Mouse (Mus musculus): ENCODE data around the gene Wdsub1.
"Not testable (repeated sequence)": the region's sequence is repeated elsewhere in the genome, so short reads cannot be mapped to it uniquely, and the experiment has no call there.

Wdsub1 gene

GRCm38 (mm10) chr2:59881831-59882741, at the start of gene Wdsub1:
Gene Wdsub1 (minus strand): TSS chr2:59882591.
- DNase-seq: peak; percentile 85

GRCm38 (mm10) chr2:59913610-59914009, 31.2 kb upstream of the Wdsub1 start:
- no peak for DNase-seq

- DNase-seq: no peak
Measured at GRCm38 (mm10) chr2:59908048-59908447, 25.7 kb upstream of the Wdsub1 start.

- no peak for DNase-seq
Measured at GRCm38 (mm10) chr2:59904007-59904406, 21.6 kb upstream of the Wdsub1 start.

GRCm38 (mm10) chr2:59898666-59899065, 16.3 kb upstream of the Wdsub1 start:
- DNase-seq: no peak

- DNase-seq: no peak
Measured at GRCm38 (mm10) chr2:59898105-59898504, 15.7 kb upstream of the Wdsub1 start.

- no peak for DNase-seq
Measured at GRCm38 (mm10) chr2:59896837-59897236, 14.4 kb upstream of the Wdsub1 start.

- DNase-seq: no peak
Measured at GRCm38 (mm10) chr2:59896400-59896799, 14.0 kb upstream of the Wdsub1 start.

GRCm38 (mm10) chr2:59889699-59890098, 7.3 kb upstream of the Wdsub1 start:
- no peak for DNase-seq

GRCm38 (mm10) chr2:59882742-59883281, 421 bp upstream of the Wdsub1 start:
- no peak for DNase-seq

GRCm38 (mm10) chr2:59881404-59881803, 987 bp downstream of the Wdsub1 start:
- DNase-seq: no peak

GRCm38 (mm10) chr2:59878221-59878620, 4.2 kb downstream of the Wdsub1 start:
- no peak for DNase-seq

GRCm38 (mm10) chr2:59877335-59877734, 5.1 kb downstream of the Wdsub1 start:
- no peak for DNase-seq

GRCm38 (mm10) chr2:59876482-59876881, 5.9 kb downstream of the Wdsub1 start:
- no peak for DNase-seq

- DNase-seq: no peak
Measured at GRCm38 (mm10) chr2:59870526-59870925, 11.9 kb downstream of the Wdsub1 start.

GRCm38 (mm10) chr2:59862618-59863017, 19.8 kb downstream of the Wdsub1 start:
- DNase-seq: no peak

GRCm38 (mm10) chr2:59854363-59854762, 28.0 kb downstream of the Wdsub1 start:
- no peak for DNase-seq

GRCm38 (mm10) chr2:59853543-59853942, 28.8 kb downstream of the Wdsub1 start:
- DNase-seq: no peak

- DNase-seq: no peak
Measured at GRCm38 (mm10) chr2:59852916-59853315, 29.5 kb downstream of the Wdsub1 start.

GRCm38 (mm10) chr2:59851885-59852284, 30.5 kb downstream of the Wdsub1 start:
- not testable (repeated sequence) for DNase-seq

GRCm38 (mm10) chr2:59843848-59844247, 38.5 kb downstream of the Wdsub1 start:
- no peak for DNase-seq

GRCm38 (mm10) chr2:59843156-59843555, 39.2 kb downstream of the Wdsub1 start:
- no peak for DNase-seq

GRCm38 (mm10) chr2:59842556-59843008, 39.8 kb downstream of the Wdsub1 start:
- no peak for DNase-seq

- DNase-seq: no peak
Measured at GRCm38 (mm10) chr2:59841944-59842343, 40.4 kb downstream of the Wdsub1 start.

Measured in cerebellum, adult 8-10 months (tissue).